Mouse (Mus musculus) right cerebral cortex, postnatal 36 days (tissue): ENCODE measurements around the gene 0610037L13Rik.

Experiments used
- DNase-seq, 2 experiments: peaks; one replicate each; pipeline ENCODE4 v3.0.0; 2022; ENCODE audit warnings: low spot score in 2 of 2, mixed read lengths in 1 of 2

0610037L13Rik gene

GRCm38 (mm10) chr4:107920336-107920735 is 30.7 kb downstream of the 0610037L13Rik start:
- DNase-seq: no peak

GRCm38 (mm10) chr4:107921152-107921695 is 31.6 kb downstream of the 0610037L13Rik start:
- DNase-seq: no peak

DNA sequence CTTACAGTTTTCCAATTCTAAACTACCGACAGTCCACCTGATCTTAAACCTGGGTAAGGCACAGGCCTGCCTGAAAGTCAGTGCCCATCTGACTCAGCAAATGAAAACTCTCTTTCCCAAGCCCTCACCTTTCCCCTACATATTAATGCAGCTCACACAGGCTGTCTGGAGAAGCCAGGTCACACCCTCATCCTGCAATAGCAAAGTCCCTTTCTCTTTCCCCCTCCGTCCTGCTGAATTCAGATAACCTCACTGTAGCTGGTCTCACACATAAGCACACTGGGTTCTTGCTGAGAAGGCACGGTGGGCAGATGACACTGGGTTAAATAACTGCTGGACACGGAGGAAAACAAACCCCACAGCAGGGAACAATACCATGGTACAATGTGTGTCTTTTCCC is 32.3 kb downstream of the 0610037L13Rik start:
- DNase-seq: no peak

- DNase-seq: peak; percentile 66 to 73
These were observed 33.7 kb downstream of the 0610037L13Rik start, which contains the start of gene Cpt2 for GRCm38 (mm10) chr4:107923145-107923802. Cpt2 (minus strand) TSS chr4:107923610.

- no peak for DNase-seq
These were observed 34.2 kb downstream of the 0610037L13Rik start for GRCm38 (mm10) chr4:107923803-107924194.

GRCm38 (mm10) chr4:107928269-107928668 is 38.7 kb downstream of the 0610037L13Rik start:
- DNase-seq: no peak

- no peak for DNase-seq
These were observed 39.1 kb downstream of the 0610037L13Rik start for GRCm38 (mm10) chr4:107928726-107929125.

- DNase-seq: no peak
These were observed 41.8 kb downstream of the 0610037L13Rik start for GRCm38 (mm10) chr4:107931453-107931852.

- no peak for DNase-seq
These were observed 43.6 kb downstream of the 0610037L13Rik start for GRCm38 (mm10) chr4:107933239-107933638.

- no peak for DNase-seq
These were observed 45.6 kb downstream of the 0610037L13Rik start for GRCm38 (mm10) chr4:107935254-107935653.

DNA sequence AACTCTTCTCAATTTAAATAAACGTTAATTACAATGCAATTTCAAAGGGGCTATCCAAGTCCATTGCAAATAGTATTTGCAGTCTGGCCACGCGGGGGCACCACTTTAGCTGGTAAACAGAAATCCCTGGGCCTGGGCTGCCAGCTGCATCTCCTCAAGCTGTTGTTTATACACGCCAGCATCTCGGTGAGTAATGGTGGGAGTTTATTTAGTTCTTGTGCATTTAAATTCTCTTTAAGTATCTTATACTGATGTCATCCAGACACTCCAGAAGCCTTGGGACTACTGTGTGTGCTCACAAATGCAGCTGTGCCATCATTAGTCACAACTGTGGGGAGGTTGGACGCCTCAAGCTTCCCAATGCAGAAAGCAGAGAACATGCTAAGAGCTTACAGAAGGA is 47.7 kb downstream of the 0610037L13Rik start:
- peak; percentile 43 to 55 for DNase-seq

GRCm38 (mm10) chr4:107938124-107938523 is 48.5 kb downstream of the 0610037L13Rik start:
- no peak for DNase-seq

- no peak for DNase-seq
These were observed 53.1 kb downstream of the 0610037L13Rik start for GRCm38 (mm10) chr4:107942741-107943140.

DNA sequence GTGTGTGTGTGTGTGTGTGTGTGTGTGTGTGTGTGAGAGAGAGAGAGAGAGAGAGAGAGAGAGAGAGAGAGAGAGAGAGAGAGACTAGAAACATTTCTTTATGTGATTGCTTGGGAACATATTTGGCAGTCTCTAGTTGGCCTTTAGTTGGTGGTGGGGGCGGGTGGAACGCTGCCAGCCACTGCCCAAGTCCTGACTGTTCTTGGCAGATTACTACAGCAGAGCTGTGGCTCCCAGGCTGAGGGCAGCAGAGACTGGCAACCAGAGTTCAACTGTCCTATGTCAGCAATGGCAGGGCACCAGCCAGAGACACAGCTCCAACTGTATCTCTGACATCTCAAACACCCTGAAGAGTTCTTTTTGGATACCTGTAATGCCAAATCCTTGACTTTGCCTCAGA is 54.5 kb downstream of the 0610037L13Rik start:
- no peak for DNase-seq
